Mouse (Mus musculus) brain, embryonic 18.5 days (tissue): ENCODE data around the gene Gm21983.

Experiments used
- DNase-seq: peaks from one replicate; pipeline ENCODE4 v3.0.0-alpha.2; 2012; ENCODE audit warnings: low read depth, low spot score

Gm21983 gene

DNA sequence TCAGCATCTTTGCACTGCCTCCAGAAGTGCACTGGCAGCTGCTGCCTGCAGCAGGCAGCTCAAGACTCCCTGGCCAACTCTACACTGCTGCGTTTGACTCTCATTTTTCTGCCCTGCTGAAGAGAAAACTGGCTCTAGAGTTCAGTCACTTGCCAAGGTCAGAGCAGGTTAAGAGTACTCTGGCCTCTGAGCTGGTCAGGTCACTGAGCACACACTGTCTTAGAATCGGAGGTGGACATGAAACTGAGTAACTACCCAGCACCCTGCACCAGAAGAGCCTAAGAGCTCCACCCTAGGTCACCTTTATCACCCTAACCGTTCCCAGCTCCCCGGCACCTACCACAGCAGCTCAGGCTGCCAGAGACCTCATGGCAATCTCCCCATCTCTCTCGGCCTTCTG is 5.1 kb upstream of the Gm21983 start:
- no peak for DNase-seq

DNA sequence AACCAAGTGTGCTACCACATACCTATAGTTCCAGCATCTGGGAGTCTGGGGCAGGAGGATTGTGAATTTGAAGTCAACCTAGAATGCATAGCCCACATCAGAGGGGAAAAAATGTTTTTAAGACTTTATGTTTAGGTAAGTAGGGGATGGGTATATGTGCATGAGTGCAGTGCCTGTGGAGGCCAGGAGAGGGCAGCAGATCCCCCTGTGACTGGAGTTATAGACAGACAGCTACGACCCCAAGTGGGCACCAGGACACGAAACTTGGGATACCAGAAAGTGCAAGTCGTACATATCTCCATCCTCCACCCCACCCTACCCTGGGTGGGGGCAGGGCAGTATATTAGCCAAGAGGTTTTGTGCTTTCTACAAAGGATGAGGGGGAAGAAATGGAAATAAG is 4.1 kb upstream of the Gm21983 start:
- no peak for DNase-seq

DNA sequence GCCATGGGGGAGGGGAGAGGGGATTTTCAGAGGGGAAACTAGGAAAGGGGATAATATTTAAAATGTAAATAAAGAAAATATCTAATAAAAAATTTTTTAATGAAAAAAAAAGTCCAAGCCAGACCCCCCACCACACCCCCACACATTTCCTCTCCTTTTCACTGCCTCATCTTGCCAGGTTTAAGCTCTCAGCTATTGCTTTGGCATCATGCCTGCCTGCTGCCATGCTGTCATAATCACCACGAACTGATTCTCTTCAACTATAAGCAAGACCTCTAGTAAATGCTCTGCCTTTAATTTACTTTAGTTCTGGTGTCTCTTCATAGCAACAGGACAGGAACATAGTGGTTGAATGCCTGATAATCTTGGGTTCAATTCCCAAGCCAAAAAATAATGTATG is 1.6 kb upstream of the Gm21983 start:
- no peak for DNase-seq

DNA sequence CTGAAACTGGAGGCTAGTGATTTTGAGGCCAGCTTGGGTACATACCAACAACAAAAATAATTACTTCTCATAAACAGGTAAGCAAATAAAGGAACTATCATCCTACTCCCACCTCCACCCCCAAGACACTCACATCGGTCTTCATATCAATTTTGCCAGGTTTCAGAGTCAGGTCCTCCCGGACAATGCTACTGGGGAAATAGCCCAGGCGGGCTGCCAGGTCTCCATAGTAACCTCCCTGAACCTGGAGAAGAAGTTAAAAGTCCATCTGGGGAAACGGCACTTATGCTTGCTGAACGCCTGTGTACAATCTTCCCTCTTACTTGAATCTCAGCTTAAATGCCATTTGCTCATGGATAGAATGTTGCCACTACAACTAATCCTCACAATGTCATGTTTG is 850 bp downstream of the Gm21983 start:
- no peak for DNase-seq

DNA sequence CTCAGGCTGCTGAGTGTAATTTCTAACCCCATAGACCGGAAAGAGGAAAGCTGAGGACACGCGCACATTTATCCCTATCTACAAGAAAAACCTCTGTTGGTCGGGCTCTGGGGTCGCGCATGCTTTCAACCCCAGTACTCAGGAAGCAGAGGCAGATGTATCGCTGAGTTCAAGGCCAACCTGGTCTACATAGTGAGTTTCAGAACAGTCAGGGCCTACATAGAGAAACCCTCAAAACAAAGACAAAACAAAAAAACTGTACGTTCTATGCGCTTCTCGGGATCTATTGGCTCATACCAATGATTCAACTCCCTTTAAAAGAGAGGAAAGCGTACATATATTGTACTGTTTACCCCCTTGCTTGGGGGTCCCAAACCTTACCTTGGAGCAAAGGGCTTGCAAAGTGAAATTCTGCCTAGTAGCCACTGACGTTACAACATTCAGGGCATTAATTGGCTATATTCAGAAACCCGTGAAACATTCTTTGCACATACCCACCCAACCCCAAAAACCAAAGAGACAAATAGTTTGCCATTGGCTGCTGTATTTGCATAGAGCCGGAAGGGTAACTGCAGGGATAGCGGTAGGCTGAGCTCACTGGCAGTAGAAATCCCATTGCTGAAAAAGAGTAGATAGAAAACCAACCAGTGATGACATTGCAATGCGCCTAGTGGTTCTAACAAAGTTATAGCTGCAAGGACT is 1.5 kb downstream of the Gm21983 start:
- no peak for DNase-seq

DNA sequence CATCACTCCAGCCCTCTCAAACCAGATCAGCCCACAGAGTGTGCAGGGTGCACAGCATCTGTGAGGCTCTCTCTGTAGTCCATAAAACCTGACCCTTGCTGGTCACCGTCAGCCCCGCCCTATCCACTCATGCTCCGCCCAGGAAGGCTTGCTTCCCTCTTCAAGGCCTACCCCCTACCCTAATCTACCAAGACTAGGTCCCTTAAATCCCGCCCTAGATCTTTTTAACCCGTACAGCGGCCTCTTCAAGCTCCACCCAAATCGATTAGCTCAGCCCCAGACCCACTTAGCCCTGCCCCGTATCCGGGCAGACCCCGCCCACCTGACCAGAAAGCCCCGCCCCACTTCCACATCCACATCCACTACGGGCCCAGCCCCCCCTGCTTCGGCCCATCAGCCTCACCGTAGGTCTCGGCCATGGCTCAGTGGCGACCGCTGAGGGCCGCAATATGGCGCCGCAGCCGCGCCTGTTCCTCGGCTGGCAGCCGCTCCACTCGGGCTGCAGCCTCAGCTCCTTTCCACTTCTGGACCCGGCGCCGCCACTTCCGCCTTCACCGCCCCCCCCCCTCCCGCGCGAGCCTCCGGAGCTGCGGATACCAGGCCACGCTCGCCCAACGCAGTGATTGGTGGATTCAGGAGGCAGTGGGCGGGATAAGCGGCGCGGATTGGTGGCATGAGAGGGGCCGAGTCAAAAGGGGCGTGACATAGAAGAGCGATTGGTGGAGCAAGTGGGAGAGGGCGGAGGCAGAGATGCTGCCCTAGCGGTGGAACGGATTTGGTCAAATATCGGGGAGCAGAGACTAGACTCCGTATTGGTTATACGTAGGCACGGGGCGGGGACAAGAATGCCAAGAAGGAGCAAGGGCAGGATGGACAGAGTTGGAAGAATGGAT is 2.3 kb downstream of the Gm21983 start, which contains the start of gene Rab4b:
TSS of gene Rab4b (minus strand) at position 573 of the 893 bp plus-strand sequence.
- DNase-seq, result peak; percentile 99

DNA sequence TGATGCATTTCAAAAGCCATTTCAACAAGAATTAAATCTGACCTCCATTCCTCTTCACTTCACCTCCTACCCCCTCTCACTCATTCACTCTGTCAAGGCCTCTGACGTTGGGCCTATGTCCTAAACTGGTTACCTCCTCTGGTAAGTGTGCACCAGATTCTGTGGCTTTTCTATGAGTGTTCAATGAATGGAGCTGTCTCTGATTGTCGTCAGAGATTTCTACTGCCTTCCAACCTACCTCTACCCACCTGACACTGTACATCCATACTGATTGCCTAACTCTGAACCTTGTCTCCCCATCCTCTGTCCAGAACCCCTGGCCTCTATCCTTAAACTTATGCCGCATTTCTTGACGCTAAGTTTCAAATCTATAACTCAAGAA is 3.0 kb downstream of the Gm21983 start:
- DNase-seq, result no peak

DNA sequence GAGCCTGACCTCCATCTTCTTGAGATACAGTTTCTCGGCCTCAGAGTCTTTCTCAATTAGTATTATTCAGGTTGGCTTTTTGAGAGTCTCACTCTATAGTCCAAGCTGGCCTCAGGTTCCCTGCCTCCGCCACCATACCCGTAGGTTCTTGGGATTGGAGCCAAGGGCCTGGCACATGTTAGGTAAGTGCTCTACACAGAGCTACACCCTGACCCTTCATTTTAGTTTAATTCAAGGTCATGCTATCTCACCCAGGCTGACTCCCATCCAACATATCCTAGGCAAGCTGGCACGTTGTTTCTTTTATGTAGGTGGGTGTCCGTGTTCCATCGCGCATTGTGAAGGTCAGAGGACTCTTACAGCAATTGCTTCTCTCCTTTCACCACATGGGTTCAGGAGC is 6.0 kb downstream of the Gm21983 start:
- DNase-seq, result no peak

DNA sequence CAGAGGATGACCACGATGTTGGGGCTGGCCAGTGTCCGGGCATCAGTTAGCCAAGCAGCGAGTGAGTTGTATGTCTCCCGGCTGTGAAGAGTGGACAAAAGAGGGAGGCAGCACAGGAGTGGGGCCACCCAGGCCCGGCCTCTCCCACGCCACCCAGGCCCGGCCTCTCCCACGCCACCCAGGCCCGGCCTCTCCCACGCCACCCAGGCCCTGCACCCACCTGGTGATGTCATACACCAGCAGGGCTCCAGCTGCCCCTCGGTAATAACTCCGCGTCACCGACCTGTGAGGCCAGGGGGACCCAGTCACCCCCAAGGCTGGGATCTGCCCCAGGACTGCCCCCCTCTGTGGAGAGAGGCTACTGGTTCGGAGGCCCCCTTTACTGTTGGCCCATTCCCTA is 6.4 kb downstream of the Gm21983 start:
- DNase-seq, result no peak

DNA sequence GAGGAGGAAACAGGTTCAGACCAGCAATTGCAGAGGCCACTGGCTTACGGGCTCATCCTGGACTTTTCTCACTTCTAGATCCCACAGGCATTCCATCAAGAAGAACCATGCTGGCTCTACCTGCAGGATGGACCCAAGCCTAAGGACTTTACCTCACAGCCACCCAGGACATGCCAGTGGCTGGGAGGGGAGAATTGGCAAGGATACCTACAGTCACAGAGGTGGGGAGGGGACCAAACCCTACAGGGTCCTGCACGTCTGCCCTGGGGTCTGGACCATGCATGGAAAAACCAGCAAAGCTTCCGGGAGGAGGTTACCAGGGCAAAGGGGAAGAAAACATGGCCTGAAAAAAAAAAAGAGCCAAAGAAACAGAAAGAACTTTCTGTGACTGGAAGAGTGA is 9.9 kb downstream of the Gm21983 start:
- no peak for DNase-seq

DNA sequence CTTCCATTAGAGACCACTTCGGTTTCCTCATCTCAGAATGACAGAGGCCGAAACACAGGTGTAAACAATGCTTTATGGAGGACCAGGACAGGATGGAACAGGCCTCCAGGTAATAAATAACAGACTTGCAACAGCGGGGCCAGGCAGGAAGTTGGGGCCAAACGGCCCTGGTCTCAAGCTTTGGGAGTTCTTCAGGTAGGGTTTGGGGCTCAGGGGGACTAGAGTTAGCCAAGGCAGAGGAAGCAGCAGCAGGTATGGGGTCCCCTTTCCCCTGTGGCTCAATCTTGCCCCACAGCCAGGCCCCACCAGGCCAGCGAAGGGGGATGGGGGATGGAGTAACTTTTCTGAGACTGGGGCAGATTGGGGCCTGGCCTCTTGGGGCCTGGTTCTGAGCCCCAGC is 12.5 kb downstream of the Gm21983 start:
- no peak for DNase-seq

DNA sequence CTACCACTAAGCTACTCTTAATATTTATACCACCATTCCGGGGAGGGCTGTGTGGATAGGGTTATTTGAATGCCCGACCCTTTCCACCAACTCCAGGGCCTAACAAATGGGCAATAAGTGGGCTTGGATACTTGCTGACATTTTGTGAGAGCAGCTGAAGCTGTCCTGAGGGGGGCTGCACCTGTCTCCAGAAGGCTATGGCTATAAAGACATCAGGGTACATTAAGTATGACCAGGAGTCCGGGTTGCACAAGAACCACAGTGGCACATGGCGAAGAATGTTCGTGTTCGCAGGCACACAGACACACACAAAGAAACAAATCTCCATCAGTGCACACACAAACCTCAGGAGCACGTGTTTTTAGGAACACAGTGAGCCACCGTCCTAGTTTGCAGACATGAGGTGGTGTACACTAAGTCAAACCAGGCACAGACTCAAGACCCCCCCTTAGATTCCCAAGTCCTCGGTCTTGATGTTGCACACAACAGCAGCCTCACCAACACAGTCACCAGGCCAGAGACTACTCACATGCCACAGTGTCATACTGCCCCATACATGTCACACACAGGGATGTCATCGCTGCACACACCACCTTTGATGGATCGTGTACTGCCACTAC is 13.3 kb downstream of the Gm21983 start:
- DNase-seq, result no peak

DNA sequence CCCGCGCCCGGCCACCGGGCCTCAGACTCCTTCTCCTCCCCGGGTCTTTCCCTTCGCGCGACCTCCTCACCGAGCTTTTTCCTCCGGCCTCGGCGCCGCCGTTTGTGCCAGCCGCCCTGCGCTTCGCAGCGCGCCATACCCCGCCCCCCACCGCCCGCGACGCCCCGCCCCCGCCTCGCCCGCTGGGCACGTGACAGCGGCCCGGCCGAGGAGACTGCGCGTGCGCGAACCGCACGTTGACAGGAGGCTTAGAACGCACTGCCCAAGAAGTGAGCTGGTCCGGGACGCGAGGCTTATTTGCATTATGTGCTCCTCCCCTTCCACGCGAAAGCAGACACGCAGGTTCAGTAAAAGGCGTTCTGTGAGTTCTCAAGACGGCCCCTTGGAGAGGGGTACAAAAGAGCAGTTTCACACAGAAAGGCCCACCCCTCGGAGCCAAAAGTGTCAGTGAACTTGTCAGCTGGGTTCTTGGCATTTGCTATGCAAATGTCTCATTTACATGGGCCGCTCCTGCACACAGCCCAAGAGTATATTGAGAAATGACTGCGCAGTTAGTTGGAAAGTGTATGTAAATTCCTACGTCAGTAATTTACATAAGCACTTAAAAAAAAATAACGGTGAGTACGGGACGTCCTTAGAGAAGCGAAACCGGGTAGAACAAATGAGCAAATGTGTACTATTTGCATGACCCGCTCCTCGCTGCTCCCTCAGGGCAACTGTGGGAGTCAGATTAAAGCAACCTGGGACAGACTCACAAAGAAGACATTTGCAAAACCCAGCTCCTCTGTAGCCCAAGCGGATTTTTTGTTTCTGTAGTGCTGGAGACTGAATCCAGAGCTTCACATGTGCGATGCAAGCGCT is 14.0 kb downstream of the Gm21983 start, which contains the start of gene Egln2:
TSS of gene Egln2 (minus strand) at position 189 of the 861 bp plus-strand sequence.
- peak; percentile 78 for DNase-seq

DNA sequence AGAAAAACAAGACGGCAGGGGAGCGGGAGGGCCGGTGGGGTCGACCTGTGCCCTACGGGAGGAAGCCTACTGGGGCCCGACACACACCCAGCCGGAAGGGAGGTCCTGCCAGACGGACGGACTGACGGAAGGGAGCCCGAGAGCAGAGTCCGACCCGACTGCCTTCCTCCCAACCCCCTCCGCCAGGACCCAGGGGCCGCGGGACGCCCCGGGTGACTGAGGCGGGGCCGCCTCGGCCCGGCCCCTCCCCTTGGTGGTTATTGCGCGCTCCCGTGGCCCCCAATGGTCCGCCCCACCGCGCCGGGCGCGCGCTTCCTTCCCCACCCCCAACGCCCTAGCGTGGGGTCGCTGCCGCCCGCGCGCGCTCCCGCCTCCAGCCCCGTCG is 14.7 kb downstream of the Gm21983 start:
- peak; percentile 39 for DNase-seq

DNA sequence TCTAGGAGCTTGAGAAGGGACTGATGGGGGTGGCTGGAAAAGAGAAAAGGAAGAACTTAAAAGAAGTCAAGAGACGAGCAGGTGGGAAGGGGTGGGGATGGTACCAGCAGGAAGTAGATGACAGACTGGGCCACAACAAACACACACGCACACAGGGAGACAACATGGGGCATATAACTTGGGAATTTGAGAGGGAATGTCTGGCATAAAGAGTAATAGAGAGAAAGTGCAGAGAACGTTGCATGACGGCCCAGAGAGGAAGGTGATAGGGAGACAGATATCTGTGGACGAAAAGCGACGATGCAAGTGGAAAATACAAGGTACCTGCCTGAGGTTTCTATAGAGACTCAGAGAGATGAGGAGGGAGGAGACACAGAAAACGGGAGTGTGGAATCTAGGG is 15.2 kb downstream of the Gm21983 start:
- DNase-seq, result no peak

DNA sequence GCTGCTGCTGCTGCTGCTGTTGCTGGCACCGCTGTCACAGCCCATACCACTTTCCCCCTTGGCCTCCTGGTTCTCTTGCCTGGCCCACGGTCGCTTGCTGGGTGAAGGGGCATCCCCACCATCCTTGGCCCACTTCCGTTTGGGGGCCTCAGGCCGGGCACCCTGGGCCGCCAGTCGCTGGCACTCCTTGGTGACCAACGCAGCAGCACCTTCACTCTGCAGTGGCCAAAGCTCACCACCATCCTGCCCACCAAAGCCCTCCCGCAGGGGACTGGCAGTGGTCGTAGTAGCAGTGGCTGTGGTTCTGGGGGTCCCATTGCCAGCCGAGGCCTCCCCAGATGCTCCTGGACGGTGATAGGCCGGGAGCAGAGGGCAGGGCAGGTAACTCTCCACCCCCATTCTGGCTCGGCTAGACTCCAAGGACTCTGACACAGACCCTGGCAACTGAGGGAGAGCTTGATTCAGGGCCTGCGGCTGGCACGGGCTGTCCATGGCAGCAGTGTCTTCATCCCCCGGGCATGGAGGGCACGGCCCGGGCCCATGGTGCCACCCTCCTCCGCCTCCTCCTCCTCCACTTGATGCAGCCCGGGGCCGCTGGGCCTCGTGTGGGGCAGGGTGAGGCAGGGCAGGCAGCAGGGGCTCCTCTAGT is 15.8 kb downstream of the Gm21983 start:
- no peak for DNase-seq

DNA sequence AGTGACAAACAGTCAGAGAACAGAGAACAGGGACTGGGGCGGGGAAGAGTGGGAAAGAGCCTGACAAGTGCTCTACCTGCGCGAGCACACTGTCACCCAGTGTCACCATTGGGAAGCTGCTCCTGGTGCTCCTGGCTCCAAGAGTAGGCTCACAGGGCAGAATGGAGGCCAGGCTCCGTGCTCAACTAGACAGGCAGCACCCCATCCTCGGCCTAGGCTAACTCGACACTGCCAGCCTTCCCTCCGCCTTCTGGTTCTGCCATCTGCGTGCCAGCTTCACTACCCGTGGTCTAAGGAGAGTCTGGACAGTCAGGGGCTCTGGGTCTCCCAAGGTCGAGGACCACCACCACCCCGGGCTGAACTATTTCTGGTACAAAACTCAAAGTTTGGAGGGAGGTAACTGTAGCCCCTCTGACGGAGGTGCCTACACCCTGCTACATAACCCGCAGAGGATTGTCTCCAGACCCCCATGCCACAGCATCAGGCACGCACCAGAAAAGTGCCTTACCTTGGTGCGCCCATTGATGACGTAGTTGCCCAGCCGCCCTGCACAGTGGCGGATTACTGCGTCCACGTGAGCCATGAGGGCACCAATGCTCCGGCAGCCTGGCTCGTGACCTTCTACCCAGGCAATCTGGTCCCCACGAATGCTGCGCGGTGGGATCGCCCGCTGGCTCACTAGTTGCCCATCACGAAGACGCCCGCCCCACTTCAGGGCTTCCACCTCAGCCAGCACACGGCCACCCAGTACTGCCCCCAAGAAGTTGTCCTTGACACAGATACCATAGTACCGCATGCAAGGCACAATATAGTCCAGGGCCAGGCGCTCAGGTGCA is 16.6 kb downstream of the Gm21983 start:
- DNase-seq, result no peak

DNA sequence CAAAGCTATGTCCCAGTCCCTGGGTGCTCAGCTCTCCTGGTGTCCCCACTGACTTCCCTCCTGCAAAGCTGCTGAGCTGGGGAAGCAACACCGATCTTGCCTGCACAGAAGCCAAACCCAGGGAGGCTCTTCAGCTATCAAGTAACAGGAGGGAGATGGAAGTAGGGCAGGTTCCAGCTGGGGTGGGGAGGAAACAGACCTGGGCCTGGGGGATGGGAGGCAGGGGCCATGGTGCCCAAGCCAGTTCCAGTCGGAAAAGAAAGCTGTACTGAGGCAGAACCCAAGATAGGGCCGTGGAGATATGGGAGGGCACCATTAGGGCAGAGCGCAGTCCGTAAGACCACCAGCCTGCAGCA is 17.5 kb downstream of the Gm21983 start:
- DNase-seq, result no peak

DNA sequence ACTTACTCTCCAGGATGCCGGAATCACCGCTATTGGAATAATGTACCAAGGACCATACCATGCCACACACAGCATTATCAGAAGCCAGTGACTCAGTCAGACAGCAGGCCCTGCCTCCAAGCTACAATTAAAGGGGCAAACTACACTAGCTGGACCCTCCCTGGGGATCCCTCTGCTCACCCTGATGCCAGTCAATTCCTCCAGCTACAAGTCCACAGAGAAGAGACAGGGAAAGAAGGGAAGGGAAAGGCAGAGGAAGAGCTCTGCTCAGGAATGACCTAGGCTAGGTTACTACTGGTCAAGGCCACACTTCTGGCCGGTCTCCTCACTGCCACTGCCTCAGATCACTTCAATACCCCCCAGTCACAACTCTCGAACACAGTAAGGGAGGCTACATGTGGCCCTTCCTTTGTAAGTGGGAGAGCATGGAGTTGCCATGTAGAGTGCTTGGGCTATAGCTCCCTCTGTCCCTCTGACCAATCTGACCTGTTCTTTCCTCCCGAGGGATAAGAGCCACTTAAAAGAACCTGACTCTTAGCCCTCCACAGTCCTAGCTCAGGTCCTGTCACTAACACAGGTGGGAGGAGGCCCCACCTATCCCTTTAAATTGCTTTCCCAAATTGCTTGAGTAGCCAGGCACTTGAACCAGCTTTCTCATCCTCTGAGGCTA is 18.0 kb downstream of the Gm21983 start:
- DNase-seq, result no peak

DNA sequence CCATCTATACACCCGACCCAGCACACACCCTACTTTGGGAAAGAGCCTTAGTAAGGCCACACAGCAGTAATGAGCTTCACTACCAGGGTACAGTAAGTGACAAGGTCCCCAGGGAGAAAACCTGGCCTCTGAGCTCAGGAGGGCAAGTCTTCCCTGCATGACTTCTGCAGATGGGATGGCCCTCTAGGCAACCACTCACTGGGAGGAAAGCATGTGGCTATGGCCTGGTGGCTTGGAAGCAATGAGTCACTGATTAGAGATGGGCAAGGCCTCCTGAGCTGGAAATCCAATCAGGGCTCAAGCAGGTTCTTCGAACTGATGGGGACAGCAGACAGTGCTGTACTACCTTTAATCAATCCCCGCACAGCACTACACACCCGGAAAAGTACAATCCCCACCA is 19.1 kb downstream of the Gm21983 start:
- DNase-seq, result no peak
